Mouse (Mus musculus): ENCODE results near the gene Ddo.

Gene Ddo

DNA sequence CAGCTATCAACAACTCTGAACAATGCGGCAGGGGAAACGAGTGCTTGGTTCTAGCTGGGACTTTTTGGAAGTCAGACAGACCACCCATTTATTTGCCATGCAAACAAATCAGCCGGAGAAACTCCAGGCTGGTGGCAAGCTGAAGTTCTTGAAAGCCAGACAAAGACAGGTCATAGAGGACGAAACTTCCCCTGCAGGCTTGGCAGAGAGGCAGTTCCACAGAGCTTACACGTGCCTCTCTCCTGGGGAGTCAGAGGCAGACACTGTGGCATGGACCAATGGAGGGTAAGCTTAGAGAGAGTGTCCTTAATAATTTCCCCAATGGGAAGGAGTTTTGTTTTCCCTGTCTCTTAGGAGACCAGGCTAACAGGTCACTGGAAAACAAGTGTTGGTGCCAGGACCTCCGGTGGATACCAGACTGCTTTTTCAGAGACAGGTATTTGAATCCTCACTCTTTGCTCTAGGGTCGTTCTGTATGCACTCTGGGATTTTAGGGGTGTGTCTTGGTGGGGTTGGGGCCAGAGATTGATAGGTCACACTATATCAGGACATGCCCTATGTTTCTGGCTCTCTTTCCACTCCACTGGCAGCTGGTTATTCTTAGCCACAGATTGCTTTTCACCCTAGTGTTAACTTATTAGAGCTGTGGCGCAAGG is at the start of gene Ddo:
TSS of gene Ddo (plus strand) at position 356 of the 656 bp plus-strand sequence.
- H3K36me3 ChIP-seq (ENCODE audit: insufficient read depth, low read length) = no peaks in the 10 kb centered on the region
- TF ChIP-seq CTCF (conservative IDR thresholded peaks at IDR 0.05; ENCODE audit: low read length) = no peak
- no peak within 1 kb of the TSS for H3K4me3 ChIP-seq (replicated peaks; ENCODE audit: low read length)
- H3K4me1 ChIP-seq (replicated peaks; ENCODE audit: low read depth, low read length) = no peaks in the 10 kb centered on the region; the same call in 1 of the 2 replicates
- no peaks in the 10 kb centered on the region for H3K27me3 ChIP-seq (ENCODE audit: insufficient read depth, low read length)
- peaks cover 9% of the 10 kb centered on the region; the same call in 1 of the 2 replicates for H3K9me3 ChIP-seq (ENCODE audit: low read length)

GRCm38 (mm10) chr10:40583584-40584255 is 46.1 kb upstream of the Ddo start:
- no peak overlapping the region for H3K4me3 ChIP-seq (replicated peaks; ENCODE audit: low read length)
- H3K9me3 ChIP-seq (ENCODE audit: low read length) = peaks cover 6% of the 10 kb centered on the region
- H3K36me3 ChIP-seq (ENCODE audit: insufficient read depth, low read length) = no peaks in the 10 kb centered on the region
- no peaks in the 10 kb centered on the region for H3K4me1 ChIP-seq (replicated peaks; ENCODE audit: low read depth, low read length)
- no peaks in the 10 kb centered on the region for H3K27me3 ChIP-seq (ENCODE audit: insufficient read depth, low read length)
- TF ChIP-seq POU5F1 (IDR thresholded peaks at IDR 0.05; ENCODE audit: borderline replicate concordance, low read length) (no peak), NANOG (IDR thresholded peaks at IDR 0.05; ENCODE audit: borderline replicate concordance, low read length) (no peak), CTCF (conservative IDR thresholded peaks at IDR 0.05; ENCODE audit: low read length) (no peak; the same call in none of the 2 replicates)

- TF ChIP-seq CTCF (conservative IDR thresholded peaks at IDR 0.05; ENCODE audit: low read length) (no peak), NANOG (IDR thresholded peaks at IDR 0.05; ENCODE audit: borderline replicate concordance, low read length) (no peak), POU5F1 (IDR thresholded peaks at IDR 0.05; ENCODE audit: borderline replicate concordance, low read length) (no peak)
- no peaks in the 10 kb centered on the region for H3K4me1 ChIP-seq (replicated peaks; ENCODE audit: low read depth, low read length)
Observed at GRCm38 (mm10) chr10:40592186-40592585, 37.6 kb upstream of the Ddo start.

GRCm38 (mm10) chr10:40597177-40597576 is 32.6 kb upstream of the Ddo start:
- no peaks in the 10 kb centered on the region for H3K36me3 ChIP-seq (ENCODE audit: insufficient read depth, low read length)
- no peak overlapping the region for H3K4me3 ChIP-seq (replicated peaks; ENCODE audit: low read length)
- TF ChIP-seq NANOG (IDR thresholded peaks at IDR 0.05; ENCODE audit: borderline replicate concordance, low read length) (no peak), CTCF (conservative IDR thresholded peaks at IDR 0.05; ENCODE audit: low read length) (no peak), POU5F1 (IDR thresholded peaks at IDR 0.05; ENCODE audit: borderline replicate concordance, low read length) (no peak)
- peaks cover 75% of the 10 kb centered on the region for H3K9me3 ChIP-seq (ENCODE audit: low read length)
- no peaks in the 10 kb centered on the region for H3K4me1 ChIP-seq (replicated peaks; ENCODE audit: low read depth, low read length)
- H3K27me3 ChIP-seq (ENCODE audit: insufficient read depth, low read length) = no peaks in the 10 kb centered on the region; the same call in 1 of the 2 replicates

More at GRCm38 (mm10) chr10:40592186-40592585, 37.6 kb upstream of the Ddo start:
- Histone ChIP-seq H3K36me3 (ENCODE audit: insufficient read depth, low read length) (no peaks in the 10 kb centered on the region), H3K9me3 (ENCODE audit: low read length) (peaks cover 88% of the 10 kb centered on the region), H3K4me3 (replicated peaks; ENCODE audit: low read length) (no peak overlapping the region), H3K27me3 (ENCODE audit: insufficient read depth, low read length) (no peaks in the 10 kb centered on the region)

DNA sequence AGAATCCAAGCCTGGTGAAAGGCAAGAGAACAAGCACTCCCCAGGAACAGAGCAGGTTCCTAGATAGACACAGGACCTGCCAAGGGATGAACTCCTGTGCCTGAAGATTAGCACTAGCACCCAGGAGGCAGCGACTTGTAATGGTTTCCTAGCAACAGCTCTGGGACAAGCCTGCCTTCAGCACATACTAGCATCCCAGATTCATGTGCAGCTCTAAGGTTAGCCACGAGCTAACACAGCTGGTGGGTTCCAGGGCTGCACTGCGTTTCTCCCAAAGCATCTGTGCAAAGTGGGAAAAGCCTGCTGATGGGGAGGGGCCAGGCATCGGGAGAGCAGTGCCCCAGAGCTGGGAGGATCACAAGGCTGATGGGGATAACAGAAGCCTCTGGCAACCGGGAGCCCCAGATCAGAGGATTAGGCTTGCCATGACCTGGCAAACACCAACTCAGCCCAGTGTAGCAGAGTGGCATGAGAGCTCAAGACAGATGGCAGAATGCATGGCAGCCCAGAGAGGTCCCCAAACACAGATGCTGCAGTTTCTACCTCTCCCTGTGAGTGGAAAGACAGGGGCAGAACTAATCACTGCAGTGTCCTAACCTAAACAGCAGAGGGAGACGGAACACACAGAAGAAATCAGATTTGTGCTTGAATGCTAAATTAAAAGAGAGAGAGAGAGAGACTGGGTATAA is 25.0 kb upstream of the Ddo start:
- Histone ChIP-seq H3K9me3 (ENCODE audit: low read length) (peaks cover 44% of the 10 kb centered on the region), H3K27me3 (ENCODE audit: insufficient read depth, low read length) (no peaks in the 10 kb centered on the region; the same call in 1 of the 2 replicates), H3K4me1 (replicated peaks; ENCODE audit: low read depth, low read length) (no peaks in the 10 kb centered on the region), H3K36me3 (ENCODE audit: insufficient read depth, low read length) (no peaks in the 10 kb centered on the region), H3K4me3 (replicated peaks; ENCODE audit: low read length) (no peak overlapping the region)
- TF ChIP-seq NANOG (IDR thresholded peaks at IDR 0.05; ENCODE audit: borderline replicate concordance, low read length) (no peak), CTCF (conservative IDR thresholded peaks at IDR 0.05; ENCODE audit: low read length) (peak; percentile 17; the same call in 1 of the 2 replicates)

- peaks cover 8% of the 10 kb centered on the region for H3K9me3 ChIP-seq (ENCODE audit: low read length)
- H3K36me3 ChIP-seq (ENCODE audit: insufficient read depth, low read length) = no peaks in the 10 kb centered on the region
- H3K4me3 ChIP-seq (replicated peaks; ENCODE audit: low read length) = no peak overlapping the region
- no peaks in the 10 kb centered on the region for H3K4me1 ChIP-seq (replicated peaks; ENCODE audit: low read depth, low read length)
- TF ChIP-seq CTCF (conservative IDR thresholded peaks at IDR 0.05; ENCODE audit: low read length) (no peak), NANOG (IDR thresholded peaks at IDR 0.05; ENCODE audit: borderline replicate concordance, low read length) (no peak), POU5F1 (IDR thresholded peaks at IDR 0.05; ENCODE audit: borderline replicate concordance, low read length) (no peak)
- H3K27me3 ChIP-seq (ENCODE audit: insufficient read depth, low read length) = no peaks in the 10 kb centered on the region
Observed at GRCm38 (mm10) chr10:40617973-40618372, 11.8 kb upstream of the Ddo start.

GRCm38 (mm10) chr10:40619760-40620159 is 10.1 kb upstream of the Ddo start:
- no peaks in the 10 kb centered on the region for H3K36me3 ChIP-seq (ENCODE audit: insufficient read depth, low read length)
- H3K4me3 ChIP-seq (replicated peaks; ENCODE audit: low read length) = no peak overlapping the region
- H3K27me3 ChIP-seq (ENCODE audit: insufficient read depth, low read length) = no peaks in the 10 kb centered on the region
- H3K9me3 ChIP-seq (ENCODE audit: low read length) = peaks cover 16% of the 10 kb centered on the region
- no peaks in the 10 kb centered on the region for H3K4me1 ChIP-seq (replicated peaks; ENCODE audit: low read depth, low read length)
- TF ChIP-seq POU5F1 (IDR thresholded peaks at IDR 0.05; ENCODE audit: borderline replicate concordance, low read length) (no peak), CTCF (conservative IDR thresholded peaks at IDR 0.05; ENCODE audit: low read length) (no peak), NANOG (IDR thresholded peaks at IDR 0.05; ENCODE audit: borderline replicate concordance, low read length) (no peak)

- no peaks in the 10 kb centered on the region; the same call in 1 of the 2 replicates for H3K4me1 ChIP-seq (replicated peaks; ENCODE audit: low read depth, low read length)
- no peaks in the 10 kb centered on the region for H3K27me3 ChIP-seq (ENCODE audit: insufficient read depth, low read length)
- no peak for TF ChIP-seq NANOG (IDR thresholded peaks at IDR 0.05; ENCODE audit: borderline replicate concordance, low read length)
- peak; percentile 47 for TF ChIP-seq CTCF (conservative IDR thresholded peaks at IDR 0.05; ENCODE audit: low read length)
- no peak overlapping the region for H3K4me3 ChIP-seq (replicated peaks; ENCODE audit: low read length)
- no peaks in the 10 kb centered on the region for H3K36me3 ChIP-seq (ENCODE audit: insufficient read depth, low read length)
- peaks cover 9% of the 10 kb centered on the region; the same call in 1 of the 2 replicates for H3K9me3 ChIP-seq (ENCODE audit: low read length)
Observed at GRCm38 (mm10) chr10:40629140-40629539, 671 bp upstream of the Ddo start.

Measured in E14TG2a.4 (cell line).